Mouse (Mus musculus) G1E (cell line): ENCODE measurements at regions not wholly inside any gene's neighbourhood (a gene's known extent, or its start where the extent isn't known, plus 50 kb on each side); places are given as distances from the start of the nearest gene placed in this dataset.

Experiments used
- ATAC-seq: 2 replicates; pipeline ENCODE4 v1.8.0; 2016; ENCODE audit warnings: mild to moderate bottlenecking; ENCODE audit not compliant: insufficient number of reproducible peaks, poor library complexity, low FRiP score, severe bottlenecking; ENCODE audit errors: extremely low read depth
- DNase-seq: peaks from one replicate; pipeline ENCODE4 v3.0.0; 2012; ENCODE audit warnings: low spot score
- H3K27me3 ChIP-seq: 2 replicates; pipeline ENCODE4 v1.6.1; 2012; ENCODE audit warnings: mild to moderate bottlenecking, low read length, inconsistent platforms; ENCODE audit not compliant: insufficient read depth
- H3K36me3 ChIP-seq: replicated peaks from 2 replicates; pipeline ENCODE3; 2012; ENCODE audit warnings: mild to moderate bottlenecking, inconsistent platforms
- H3K4me1 ChIP-seq: 2 replicates; pipeline ENCODE4 v1.6.1; 2012; ENCODE audit warnings: low read depth, low read length, inconsistent platforms, mixed read lengths; ENCODE audit not compliant: insufficient read depth
- H3K4me3 ChIP-seq: 2 replicates; pipeline ENCODE4 v1.5.1; 2012; ENCODE audit warnings: low read depth, mild to moderate bottlenecking, inconsistent platforms, low read length, moderate library complexity, mixed read lengths
- H3K9me3 ChIP-seq: replicated peaks from 2 replicates; pipeline ENCODE4 v1.6.1; 2012; ENCODE audit warnings: inconsistent platforms
- CTCF ChIP-seq: IDR thresholded peaks from 2 replicates; pipeline ENCODE4 v1.5.1; 2012; ENCODE audit warnings: low read depth, low read length, inconsistent platforms, mixed read lengths
- GATA1 ChIP-seq: IDR thresholded peaks from 2 replicates; pipeline ENCODE4 v1.6.1; 2012; ENCODE audit warnings: borderline replicate concordance, low read length, inconsistent platforms, mixed read lengths
- GATA2 ChIP-seq: IDR thresholded peaks from 2 replicates; pipeline ENCODE4 v1.6.1; 2012; ENCODE audit warnings: low read depth, low read length, inconsistent platforms, borderline replicate concordance
- POLR2AphosphoS5 ChIP-seq: IDR thresholded peaks from 2 replicates; pipeline ENCODE4 v1.6.1; 2012; ENCODE audit warnings: low read depth, low read length, inconsistent platforms; ENCODE audit not compliant: insufficient replicate concordance
- TAL1 ChIP-seq: conservative IDR thresholded peaks from 2 replicates; pipeline ENCODE4 v1.6.1; 2012; ENCODE audit warnings: low read depth, low read length, inconsistent platforms, mixed read lengths

GRCm38 (mm10) chr14:103911280-103911679 is 67.1 kb upstream of the Ednrb start:
- H3K27me3 ChIP-seq = no peaks in the 10 kb centered on the region
- DNase-seq (no peak), ATAC-seq (no peak)
- H3K4me3 ChIP-seq = no peak overlapping the region
- no peaks in the 10 kb centered on the region for H3K4me1 ChIP-seq
- no peaks in the 10 kb centered on the region for H3K36me3 ChIP-seq
- TF ChIP-seq GATA1 = no peak
- peaks cover 33% of the 10 kb centered on the region for H3K9me3 ChIP-seq

- Histone ChIP-seq H3K36me3 (no peaks in the 10 kb centered on the region), H3K9me3 (peaks cover 42% of the 10 kb centered on the region), H3K4me3 (no peak overlapping the region), H3K27me3 (no peaks in the 10 kb centered on the region), H3K4me1 (no peaks in the 10 kb centered on the region)
- no peak for ATAC-seq
- no peak for TF ChIP-seq GATA2
- no peak for DNase-seq
Measured at GRCm38 (mm10) chr14:103906417-103907070, 62.3 kb upstream of the Ednrb start.

- ATAC-seq (no peak), DNase-seq (no peak)
- H3K4me1 ChIP-seq = no peaks in the 10 kb centered on the region
- TF ChIP-seq GATA1 (no peak), GATA2 (no peak), CTCF (no peak), POLR2AphosphoS5 (no peak), TAL1 (no peak)
- peaks cover 46% of the 10 kb centered on the region for H3K9me3 ChIP-seq
- no peaks in the 10 kb centered on the region for H3K36me3 ChIP-seq
- no peaks in the 10 kb centered on the region for H3K27me3 ChIP-seq
- H3K4me3 ChIP-seq = no peak overlapping the region
Measured at GRCm38 (mm10) chr14:103900817-103901216, 56.6 kb upstream of the Ednrb start.

DNA sequence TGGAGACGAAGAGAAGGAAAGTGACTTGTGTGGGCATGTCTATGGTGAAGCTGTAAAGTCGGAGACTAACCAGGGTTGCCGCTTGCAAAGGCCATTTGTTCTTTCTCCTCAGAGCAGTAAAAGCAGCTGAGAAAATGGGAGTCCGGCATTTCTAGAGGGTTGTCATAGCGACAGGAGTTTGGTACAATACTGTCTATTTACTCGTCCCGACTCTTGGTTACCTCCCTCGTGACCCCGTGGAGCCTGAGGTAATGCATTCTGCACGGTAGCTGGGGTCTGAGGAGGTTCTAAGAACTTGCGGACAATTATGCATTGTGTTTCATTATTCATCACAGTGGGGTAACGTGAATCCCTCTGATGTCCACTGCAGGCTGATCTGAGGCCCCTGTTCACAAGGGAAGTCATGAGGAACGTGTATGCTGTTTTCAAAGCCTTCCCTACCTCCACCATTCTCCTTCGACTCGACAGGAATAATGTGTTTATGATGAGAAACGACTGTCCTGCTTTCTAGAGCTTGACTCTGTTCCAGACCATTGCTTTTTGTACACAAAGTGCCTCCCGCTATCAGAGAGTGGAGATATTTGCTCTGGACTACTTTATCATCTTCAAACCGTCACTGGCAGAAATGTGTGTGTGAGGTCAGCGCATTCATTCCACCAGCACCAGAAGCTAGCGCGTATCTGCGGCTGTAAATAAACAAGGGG is 55.1 kb upstream of the Ednrb start:
- ATAC-seq = no peak
- TF ChIP-seq CTCF (no peak), TAL1 (no peak), GATA1 (no peak), POLR2AphosphoS5 (no peak), GATA2 (no peak)

GRCm38 (mm10) chr14:103898689-103899088 is 54.5 kb upstream of the Ednrb start:
- Histone ChIP-seq H3K27me3 (no peaks in the 10 kb centered on the region), H3K9me3 (peaks cover 52% of the 10 kb centered on the region), H3K36me3 (no peaks in the 10 kb centered on the region), H3K4me3 (no peak overlapping the region), H3K4me1 (no peaks in the 10 kb centered on the region)
- no peak for TF ChIP-seq CTCF
- no peak for TF ChIP-seq GATA2
- no peak for TF ChIP-seq POLR2AphosphoS5
- TF ChIP-seq TAL1 = no peak
- ATAC-seq (no peak), DNase-seq (no peak)

More for the DNA sequence above, 55.1 kb upstream of the Ednrb start:
- H3K27me3 ChIP-seq = no peaks in the 10 kb centered on the region
- no peaks in the 10 kb centered on the region for H3K36me3 ChIP-seq
- no peak overlapping the region for H3K4me3 ChIP-seq
- DNase-seq = no peak
- H3K9me3 ChIP-seq = peaks cover 55% of the 10 kb centered on the region
- no peaks in the 10 kb centered on the region for H3K4me1 ChIP-seq

DNA sequence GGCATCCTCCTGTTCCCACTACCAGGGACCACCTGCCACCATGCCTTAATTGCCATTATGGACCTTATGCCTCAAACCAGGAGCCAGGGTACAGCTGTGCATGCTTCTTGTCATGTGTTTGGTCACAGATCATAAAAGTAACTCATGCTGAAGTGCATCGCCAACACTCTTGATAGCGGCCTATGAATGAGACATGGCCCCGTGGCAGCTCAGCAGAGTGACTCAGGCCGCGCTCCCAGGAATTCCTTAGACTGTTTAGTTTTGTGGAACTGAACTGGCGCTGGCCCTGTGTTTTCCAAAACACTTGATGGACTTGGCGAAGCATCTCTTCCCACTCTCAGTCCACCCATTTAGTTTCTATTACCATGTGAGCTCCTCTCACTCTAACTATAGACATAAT is 51.1 kb upstream of the Ednrb start:
- Histone ChIP-seq H3K36me3 (no peaks in the 10 kb centered on the region), H3K4me1 (no peaks in the 10 kb centered on the region), H3K9me3 (peaks cover 50% of the 10 kb centered on the region), H3K27me3 (no peaks in the 10 kb centered on the region), H3K4me3 (no peak overlapping the region)
- DNase-seq = no peak
- no peak for ATAC-seq
- TF ChIP-seq GATA1 (no peak), POLR2AphosphoS5 (no peak), CTCF (no peak), GATA2 (no peak), TAL1 (no peak)
